Mouse (Mus musculus) urinary bladder, postnatal 36 days (tissue): Measurements from ENCODE around the gene Hspa4.
"Not testable (repeated sequence)": the region's sequence is repeated elsewhere in the genome, so short reads cannot be mapped to it uniquely, and the experiment has no call there.

Experiments
- DNase-seq, 2 experiments: peaks; one replicate each; pipeline ENCODE4 v3.0.0; 2022; ENCODE audit warnings: low spot score in 2 of 2, mixed read lengths in 1 of 2

Hspa4 gene

DNA sequence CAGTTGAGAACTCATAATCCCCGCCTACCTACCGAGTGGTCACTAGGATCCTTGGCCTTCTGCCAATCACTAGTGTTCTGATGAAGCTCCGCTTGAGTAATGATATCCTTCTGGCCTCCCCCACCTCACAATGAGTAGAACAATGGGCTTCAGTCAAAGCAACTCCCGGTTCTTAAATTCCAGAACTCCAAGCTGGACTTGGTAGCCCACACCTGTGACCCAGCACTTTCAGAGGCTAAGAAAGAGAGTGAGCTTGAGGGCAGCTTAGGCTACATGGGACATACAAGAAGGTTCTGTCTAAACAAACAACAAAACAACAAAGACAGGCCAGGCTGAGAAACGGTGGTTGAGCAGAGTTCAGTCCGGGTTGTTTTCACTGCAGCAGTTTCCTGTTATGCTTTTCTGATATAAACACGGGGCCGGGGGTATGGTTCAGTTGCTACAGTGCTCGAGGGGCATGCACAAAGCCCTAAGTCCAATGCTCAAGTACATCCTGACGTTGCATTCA lies 7.4 kb upstream of the Hspa4 start:
- no peak for DNase-seq

- no peak for DNase-seq
These were observed 6.7 kb upstream of the Hspa4 start for GRCm38 (mm10) chr11:53306965-53307364.

DNA sequence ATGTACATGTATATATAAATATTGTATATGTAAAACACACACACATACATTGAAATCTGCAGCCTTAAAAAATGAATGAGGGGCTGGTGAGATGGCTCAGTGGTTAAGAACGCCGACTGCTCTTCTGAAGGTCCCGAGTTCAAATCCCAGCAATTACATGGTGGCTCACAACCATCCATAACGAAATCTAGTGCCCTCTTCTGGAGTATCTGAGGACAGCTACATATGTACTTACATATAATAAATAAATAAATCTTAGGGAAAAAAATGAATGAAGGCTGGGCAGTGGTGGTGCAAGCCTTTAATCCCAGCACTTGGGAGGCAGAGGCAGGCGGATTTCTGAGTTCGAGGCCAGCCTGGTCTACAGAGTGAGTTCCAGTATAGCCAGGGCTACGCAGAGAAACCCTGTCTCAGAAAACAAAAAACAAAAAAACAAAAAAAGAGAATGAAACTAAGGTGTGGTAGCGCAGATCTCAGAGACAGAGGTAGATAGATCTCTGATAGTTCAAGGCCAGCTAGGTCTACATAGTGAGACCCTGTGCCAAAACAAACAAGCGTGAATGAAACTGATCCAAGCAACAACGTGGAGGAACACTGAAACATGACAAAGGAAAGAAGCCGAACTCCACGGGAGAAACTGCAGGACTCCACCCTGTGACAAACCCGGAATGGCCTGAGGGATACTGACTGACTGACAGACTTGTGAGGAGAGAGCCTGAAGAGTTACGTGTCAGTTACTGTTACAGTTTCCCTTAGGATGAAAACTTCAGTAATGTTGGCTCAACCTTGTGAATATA lies 4.0 kb upstream of the Hspa4 start:
- no peak for DNase-seq

GRCm38 (mm10) chr11:53301167-53301515 lies 884 bp upstream of the Hspa4 start:
- no peak for DNase-seq

DNA sequence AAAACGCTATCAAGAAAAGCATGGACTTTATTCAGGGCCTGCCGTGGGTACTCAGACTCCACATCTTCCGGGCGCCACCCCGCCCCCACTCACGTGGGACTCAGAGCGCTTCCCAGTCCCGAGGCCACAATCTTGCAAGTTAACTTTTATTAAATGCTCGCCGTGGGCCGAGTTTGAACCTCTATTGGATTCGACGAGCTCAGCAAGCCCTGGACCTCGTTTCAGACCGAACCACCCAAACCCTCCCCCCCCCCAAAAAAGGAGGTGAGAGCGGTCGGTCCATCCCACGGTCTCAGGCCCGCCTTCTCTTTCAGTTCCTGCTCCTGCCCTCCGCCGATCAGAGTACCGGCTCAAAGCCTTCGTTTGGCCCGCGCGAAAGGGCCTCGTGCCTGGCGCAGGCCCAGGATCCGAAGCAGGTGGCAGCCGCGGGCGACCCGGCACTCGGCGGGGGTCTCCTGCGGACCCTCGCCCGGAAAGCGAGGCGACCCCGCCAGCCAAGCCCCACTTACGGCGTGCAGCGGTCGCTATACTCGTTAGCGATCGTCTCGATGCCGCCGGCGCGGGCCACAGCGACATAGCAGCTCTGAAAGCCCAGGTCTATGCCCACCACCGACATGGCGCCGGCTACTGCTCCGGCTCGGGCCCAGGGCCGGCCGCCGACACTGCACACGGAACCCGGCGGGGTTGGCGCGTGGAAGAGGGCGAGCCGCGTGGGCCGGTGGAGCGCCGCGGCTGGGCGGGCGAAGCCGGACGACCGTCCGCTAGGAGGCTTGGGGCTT lies 517 bp downstream of the Hspa4 start:
- DNase-seq, result peak; percentile 46 to 56

DNA sequence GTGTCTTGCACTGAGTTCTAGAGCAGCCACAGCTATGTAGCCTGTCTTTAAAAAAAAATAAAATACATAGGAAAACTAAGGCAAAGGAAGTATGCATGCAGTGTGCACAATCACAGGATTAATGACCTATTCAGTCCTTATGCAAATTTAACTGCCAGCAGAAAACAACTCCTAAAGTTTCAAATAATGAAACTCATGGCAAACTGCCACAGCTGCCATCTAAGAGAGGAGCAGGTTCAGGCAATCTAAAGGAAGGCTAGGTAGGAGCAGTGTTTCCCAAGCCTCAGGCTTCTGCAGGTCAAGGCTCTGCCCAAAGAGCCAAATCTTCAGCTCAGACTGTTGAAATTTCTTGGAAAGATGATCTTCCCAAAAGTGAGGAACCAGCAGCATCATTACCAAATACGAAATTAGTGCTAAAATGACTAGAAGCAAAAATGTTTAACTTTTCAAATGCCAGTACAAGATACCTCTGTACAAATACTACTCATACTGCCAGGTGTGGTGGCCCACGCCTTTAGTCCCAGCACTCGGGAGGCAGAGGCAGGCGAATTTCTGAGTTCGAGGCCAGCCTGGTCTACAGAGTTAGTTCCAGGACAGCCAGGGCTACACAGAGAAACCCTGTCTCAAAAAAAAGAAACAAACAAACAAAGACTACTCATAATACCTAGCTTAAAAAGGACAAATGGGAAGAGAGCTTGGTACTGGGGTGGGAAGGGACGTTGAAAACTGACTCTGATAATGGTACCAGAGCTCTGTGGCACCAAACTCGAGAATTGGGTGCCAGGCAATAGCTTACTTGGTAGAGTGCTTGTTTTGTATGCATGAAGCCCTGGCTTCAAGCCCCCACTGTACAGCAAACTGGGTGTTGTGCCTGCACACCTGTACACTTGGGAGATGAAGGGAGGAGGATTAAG lies 2.1 kb downstream of the Hspa4 start:
- DNase-seq, result no peak

DNA sequence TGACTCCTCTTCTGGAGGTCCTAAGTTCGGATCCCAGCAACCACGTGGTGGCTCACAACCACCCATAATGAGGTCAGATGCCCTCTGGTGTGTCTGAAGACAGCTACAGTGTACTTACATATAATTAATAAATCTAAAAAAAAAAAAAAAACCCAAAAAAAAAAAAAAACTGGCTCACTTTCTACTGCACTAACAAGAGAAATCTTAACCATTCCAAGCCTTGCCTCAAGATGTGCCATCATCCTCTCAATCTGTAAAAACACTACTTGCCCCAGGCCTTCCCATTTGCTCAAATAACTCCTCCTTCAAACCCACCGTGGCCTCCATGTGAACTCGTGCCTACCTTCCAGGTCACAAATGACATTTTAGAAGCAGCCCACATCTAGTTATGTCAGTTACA lies 3.4 kb downstream of the Hspa4 start:
- no peak for DNase-seq

DNA sequence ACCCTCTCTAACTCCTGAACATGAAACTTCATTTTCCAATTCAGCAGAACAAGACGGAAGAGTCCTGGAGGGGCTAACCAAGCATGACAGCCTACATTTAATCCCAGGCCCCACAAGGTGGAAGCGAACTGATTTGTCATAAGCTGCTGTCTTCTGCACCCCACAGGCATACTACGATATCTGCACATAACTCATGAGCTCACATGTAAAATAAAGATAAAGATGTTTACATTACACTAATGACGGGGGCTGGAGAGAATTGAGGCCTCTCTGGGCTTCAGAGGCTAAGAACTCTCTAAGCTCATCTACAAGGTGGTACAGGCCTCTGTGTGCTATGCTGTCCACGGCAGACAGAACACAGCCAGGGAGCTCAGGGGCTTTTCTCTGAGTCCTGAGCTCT lies 5.8 kb downstream of the Hspa4 start:
- no peak for DNase-seq

DNA sequence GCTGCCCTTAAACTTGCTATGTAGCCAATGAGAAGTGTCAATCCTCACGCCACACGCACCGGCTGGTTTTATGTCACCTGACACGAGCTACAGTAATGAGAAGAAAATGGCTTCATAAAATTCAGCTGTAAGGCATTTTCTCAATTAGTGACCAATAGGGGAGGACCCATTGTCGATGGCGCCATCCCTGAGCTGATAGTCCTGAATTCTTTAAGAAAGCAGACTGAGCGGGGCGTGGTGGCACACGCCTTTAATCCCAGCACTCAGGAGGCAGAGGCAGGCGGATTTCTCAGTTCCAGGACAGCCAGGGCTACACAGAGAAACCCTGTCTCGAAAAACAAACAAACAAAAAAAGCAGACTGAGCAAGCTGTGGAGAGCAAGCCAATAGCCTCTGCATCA lies 9.4 kb downstream of the Hspa4 start:
- DNase-seq, result no peak

GRCm38 (mm10) chr11:53290187-53290586 lies 10.1 kb downstream of the Hspa4 start:
- DNase-seq, result not testable (repeated sequence)

- DNase-seq, result no peak
These were observed 14.4 kb downstream of the Hspa4 start for GRCm38 (mm10) chr11:53285885-53286284.

- DNase-seq, result no peak
These were observed 21.8 kb downstream of the Hspa4 start for GRCm38 (mm10) chr11:53278411-53278810.

DNA sequence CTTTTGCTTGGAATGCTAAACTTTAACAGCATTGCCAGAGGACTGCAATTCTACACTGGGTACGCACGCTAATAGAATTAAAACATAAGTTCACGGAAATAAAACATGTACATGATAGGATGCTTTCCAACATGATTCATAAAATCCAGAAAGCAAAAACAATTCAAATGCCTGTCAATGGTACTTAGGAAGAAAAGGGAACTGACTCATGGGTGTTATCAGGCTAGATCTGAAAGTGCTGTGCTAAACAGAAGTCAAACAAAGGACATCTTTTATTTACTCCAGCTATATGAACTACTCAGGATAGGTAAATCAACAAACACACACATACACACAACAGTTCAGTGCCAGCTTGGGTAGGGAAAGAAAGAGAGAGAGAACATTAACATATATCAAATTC lies 24.9 kb downstream of the Hspa4 start:
- no peak for DNase-seq

GRCm38 (mm10) chr11:53273313-53273712 lies 26.9 kb downstream of the Hspa4 start:
- DNase-seq, result no peak

DNA sequence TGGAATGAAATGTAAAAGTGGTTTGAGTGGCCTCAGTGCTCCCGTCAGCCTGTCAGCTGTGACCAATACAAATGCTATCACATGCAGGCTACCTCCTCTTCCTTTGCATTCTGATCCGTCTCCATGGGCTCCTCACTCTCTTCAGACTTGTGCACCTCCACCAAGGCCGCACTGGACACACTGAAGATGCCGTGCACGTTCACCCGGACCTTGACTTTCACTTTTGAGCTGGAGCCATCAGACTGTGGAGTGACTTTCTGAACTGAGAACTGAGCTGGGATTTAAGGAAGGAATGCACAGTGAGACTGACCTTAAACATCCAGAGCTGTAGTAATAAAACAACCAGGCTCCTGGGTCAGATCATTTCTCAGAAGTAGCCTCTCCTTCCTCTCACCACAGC lies 30.7 kb downstream of the Hspa4 start:
- DNase-seq, result no peak

DNA sequence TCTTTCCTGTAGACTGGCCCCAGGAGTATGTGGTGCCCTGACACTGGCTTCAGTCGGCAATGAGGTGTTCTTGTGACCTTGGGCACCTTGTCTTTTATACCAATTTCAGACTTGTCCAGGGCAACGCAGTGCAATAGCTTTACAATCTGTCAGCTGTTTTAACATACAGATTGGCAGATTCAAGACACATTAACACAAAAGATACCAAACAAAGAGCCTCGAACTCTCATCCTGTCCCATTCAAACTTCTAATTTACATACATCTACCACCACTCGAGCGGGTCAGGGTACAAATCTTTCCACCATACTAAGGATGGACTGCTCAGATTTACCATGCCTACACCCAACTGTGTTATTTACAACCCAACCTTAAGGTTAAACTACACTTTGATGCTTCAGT lies 39.7 kb downstream of the Hspa4 start:
- DNase-seq, result no peak

GRCm38 (mm10) chr11:53260056-53260455 lies 40.2 kb downstream of the Hspa4 start:
- DNase-seq, result no peak

DNA sequence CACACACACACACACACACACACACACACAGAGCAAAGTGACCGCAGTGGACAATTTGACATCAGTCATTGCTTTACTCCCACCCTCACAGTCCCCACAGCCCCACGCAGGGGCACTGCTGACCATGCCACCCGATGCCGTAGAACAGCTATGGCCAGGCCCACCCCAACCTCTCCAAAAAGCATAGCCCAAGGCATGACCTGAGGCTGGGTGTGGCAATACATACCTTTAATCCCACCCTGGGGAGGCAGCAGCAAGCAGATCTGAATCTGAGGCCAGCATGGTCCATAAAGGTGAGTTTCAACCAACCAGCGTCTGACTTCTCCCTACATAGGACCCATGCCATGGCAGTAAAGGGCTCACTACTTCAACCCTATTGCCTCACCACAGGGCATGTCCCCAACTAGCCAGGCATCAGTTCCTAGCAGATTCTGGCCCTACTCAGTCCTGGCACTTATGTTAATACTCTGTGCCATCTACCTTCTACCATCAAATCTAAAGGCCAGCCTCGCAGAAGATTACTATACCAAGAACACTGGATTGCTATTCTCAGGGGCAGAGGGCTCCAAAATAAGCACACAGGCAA lies 41.1 kb downstream of the Hspa4 start:
- DNase-seq, result no peak

DNA sequence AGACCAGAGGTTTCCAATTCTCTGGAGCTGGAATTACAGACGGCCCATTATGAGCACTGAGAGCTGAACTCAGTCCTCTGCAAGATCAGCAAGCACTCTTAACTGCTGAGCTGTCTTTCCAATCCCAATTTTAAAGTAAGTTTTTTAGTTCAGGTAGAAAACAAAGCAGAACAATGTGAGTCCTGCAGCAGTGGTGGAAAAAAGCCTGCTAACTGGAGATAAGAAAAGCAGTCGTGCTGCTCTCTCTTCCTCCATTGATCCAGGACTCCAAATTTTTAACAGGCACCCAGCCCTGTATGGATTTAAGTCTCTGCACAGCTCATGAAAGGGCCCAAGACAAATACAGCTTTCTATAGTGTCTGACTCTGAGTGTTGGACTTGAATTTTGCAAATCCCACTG lies 43.3 kb downstream of the Hspa4 start:
- DNase-seq, result no peak

DNA sequence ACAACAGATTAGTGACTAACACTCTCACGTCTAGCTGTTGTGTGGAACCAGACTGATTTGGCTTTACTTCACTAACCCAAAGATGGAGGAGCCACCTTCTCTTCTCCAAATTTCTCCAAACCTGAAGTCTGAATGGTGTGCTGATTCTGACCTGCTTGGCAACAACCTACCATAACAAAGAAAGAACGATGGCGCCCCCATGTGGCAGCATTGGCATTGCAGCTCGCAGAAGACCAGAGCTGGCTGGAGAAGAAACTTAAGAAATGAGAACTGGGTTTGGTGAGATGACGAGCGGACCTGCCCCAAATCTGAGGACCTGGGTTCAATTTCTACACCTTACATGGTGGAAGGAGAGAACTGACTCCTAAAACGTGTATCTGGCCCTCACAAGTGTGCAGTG lies 45.3 kb downstream of the Hspa4 start:
- DNase-seq, result peak; percentile 52 to 75

GRCm38 (mm10) chr11:53254428-53254827 lies 45.8 kb downstream of the Hspa4 start:
- no peak for DNase-seq
